Mouse (Mus musculus) stomach, postnatal 0 days (tissue): ENCODE results near the gene Creb3l1.

Experiments used
- CTCF ChIP-seq: IDR thresholded peaks from 2 replicates; pipeline ENCODE4 v1.5.1; 2016; ENCODE audit warnings: antibody characterized with exemption, low read depth, mild to moderate bottlenecking, moderate library complexity
- EP300 ChIP-seq: optimal IDR thresholded peaks from 2 replicates; pipeline ENCODE3; 2016; ENCODE audit warnings: antibody characterized with exemption

- TF ChIP-seq CTCF, result no peak
- TF ChIP-seq EP300, result no peak
These were observed 17.8 kb downstream of the Creb3l1 start for GRCm38 (mm10) chr2:92006491-92006890.
